Mouse (Mus musculus) bone marrow macrophage, adult 2 months (primary cell): Measurements from ENCODE around the gene Cdk14.

Experiments used
- CTCF ChIP-seq: IDR thresholded peaks from 2 replicates; pipeline ENCODE4 v1.5.1; 2012; ENCODE audit warnings: low read depth, mild to moderate bottlenecking, low read length, moderate library complexity
- POLR2A ChIP-seq: IDR thresholded peaks from 2 replicates; pipeline ENCODE4 v1.6.1; 2012; ENCODE audit warnings: mild to moderate bottlenecking, low read depth, low read length, borderline replicate concordance

- no peak for TF ChIP-seq CTCF
- TF ChIP-seq POLR2A: no peak
Measured at GRCm38 (mm10) chr5:4761891-4762290, 658.2 kb downstream of the Cdk14 start.
